Mouse (Mus musculus) bone marrow, adult 2 months (tissue): ENCODE measurements around the gene Cd244a.

Experiments
- CTCF ChIP-seq: fragments of 200-500 bp; IDR thresholded peaks from 2 replicates; pipeline ENCODE4 v1.5.1; 2011; ENCODE audit warnings: low read length, control low read depth; ENCODE audit not compliant: control insufficient read depth, insufficient read depth
- POLR2A ChIP-seq: fragments of 200-500 bp; IDR thresholded peaks from 2 replicates; pipeline ENCODE4 v1.6.1; 2011; ENCODE audit warnings: low read depth, mild to moderate bottlenecking, control low read depth, low read length, borderline replicate concordance; ENCODE audit not compliant: control insufficient read depth

- TF ChIP-seq POLR2A (no peak), CTCF (peak; percentile 70)
Observed at GRCm38 (mm10) chr1:171532830-171533229, 26.2 kb upstream of the Cd244a start.
